Mouse (Mus musculus) heart, adult 2 months (tissue): ENCODE measurements at regions not wholly inside any gene's neighbourhood (a gene's known extent, or its start where the extent isn't known, plus 50 kb on each side); places are given as distances from the start of the nearest gene placed in this dataset.

Experiments used
- CTCF ChIP-seq: fragments of 200-600 bp; IDR thresholded peaks from 2 replicates; pipeline ENCODE4 v1.8.1; 2022; ENCODE audit warnings: antibody characterized with exemption, mild to moderate bottlenecking, moderate library complexity
- EP300 ChIP-seq: fragments of 200-500 bp; IDR thresholded peaks from 2 replicates; pipeline ENCODE4 v1.6.1; 2011; ENCODE audit warnings: low read depth, low read length, control low read depth; ENCODE audit not compliant: insufficient read depth
- POLR2A ChIP-seq: fragments of 200-500 bp; IDR thresholded peaks from 2 replicates; pipeline ENCODE4 v1.6.1; 2011; ENCODE audit warnings: mild to moderate bottlenecking, low read depth, low read length, control low read depth; ENCODE audit not compliant: insufficient read depth

DNA sequence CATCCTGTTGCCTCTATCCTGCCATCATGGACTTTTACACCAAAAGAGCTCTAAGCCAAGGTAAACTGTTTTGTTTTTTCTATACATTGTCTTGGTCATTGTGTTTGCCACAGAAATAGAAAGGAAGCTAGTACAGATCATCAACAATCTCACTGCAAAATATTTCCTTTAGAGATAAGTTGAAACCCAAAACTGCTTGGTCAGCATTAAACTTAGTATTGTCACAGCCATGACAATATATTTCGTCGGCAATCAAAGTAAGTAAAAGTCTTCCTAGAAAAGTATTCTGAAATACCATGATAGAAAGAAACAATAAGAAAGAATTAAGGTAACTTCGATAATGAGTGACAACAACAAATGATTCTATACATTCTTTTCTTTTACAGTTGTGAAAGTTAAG lies 235.3 kb upstream of the Tmeff2 start:
- TF ChIP-seq CTCF (no peak), EP300 (no peak), POLR2A (no peak)
